Comparison of ENCODE assay signal across 21 mouse cellular contexts in the genomic region with DNA sequence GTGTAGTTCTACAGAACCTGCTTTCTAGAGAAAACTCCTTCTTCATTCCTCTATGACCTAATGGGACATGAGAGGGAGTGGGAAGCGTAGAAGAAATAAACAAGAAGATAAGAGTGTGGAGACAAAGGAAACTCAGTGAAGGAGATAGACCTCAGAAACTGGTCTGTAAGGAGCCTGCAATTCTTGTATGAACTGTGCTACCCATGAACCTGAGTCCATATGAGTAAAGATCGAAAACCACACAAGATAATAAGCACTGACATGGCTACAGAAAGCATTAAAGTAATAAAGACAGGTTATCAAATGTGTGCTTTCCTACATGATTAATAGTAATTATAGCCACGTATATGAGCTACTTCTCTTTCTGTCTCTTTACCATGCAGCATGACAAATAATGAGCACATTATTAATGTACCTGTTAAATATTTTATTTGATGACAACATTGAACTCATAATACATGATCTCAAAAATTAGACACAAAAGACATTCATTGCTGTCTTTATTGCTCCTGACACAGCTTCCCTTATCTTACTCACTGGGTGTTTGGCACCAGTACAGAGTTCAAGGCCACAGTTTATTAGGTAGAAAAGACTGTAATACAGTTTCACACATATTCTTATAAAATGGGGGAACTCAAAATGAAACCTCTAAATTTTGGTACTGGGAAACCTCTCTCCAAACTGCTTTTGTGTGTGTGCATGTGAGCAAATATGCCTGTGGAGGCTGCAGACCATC.
"Had no signal": no experiment of that assay in that cellular context is flagged by ENCODE, and none has a peak within 500 bp of the region (broad histone marks: within the 10 kb centered on the region; RNA-seq: fewer than 3 reads in every experiment).

No protein-coding gene starts in this region.

- H3K9me3 ChIP-seq: limb, embryonic 12.5 days; limb, embryonic 15.5 days; liver, embryonic 12.5 days; liver, embryonic 15.5 days; lung, embryonic 15.5 days; neural tube, embryonic 12.5 days; neural tube, embryonic 15.5 days had no signal

- H3K4me2 ChIP-seq: limb, embryonic 12.5 days; limb, embryonic 15.5 days; liver, embryonic 12.5 days; liver, embryonic 15.5 days; lung, embryonic 15.5 days; midbrain, embryonic 11.5 days; neural tube, embryonic 12.5 days; neural tube, embryonic 15.5 days had no signal

- H3K27ac ChIP-seq: kidney, postnatal 0 days; limb, embryonic 12.5 days; limb, embryonic 15.5 days; liver, embryonic 12.5 days; liver, embryonic 15.5 days; lung, embryonic 15.5 days; neural tube, embryonic 12.5 days; neural tube, embryonic 15.5 days had no signal

- H3K4me1 ChIP-seq: limb, embryonic 12.5 days; limb, embryonic 15.5 days; liver, embryonic 15.5 days; lung, embryonic 15.5 days; neural tube, embryonic 12.5 days; neural tube, embryonic 15.5 days had no signal

- DNase-seq: kidney, adult 2 months; kidney, postnatal 25 days; left cerebral cortex, postnatal 4 days; lung, adult 18-20 months; lung, postnatal 10 days; lung, postnatal 36 days; midbrain, embryonic 14.5 days; right cerebral cortex, adult 18-20 months; right cerebral cortex, postnatal 14 days; right cerebral cortex, postnatal 4 days; thymus, adult 18-20 months; thymus, postnatal 36 days had no signal

- ATAC-seq: liver, embryonic 12.5 days had no signal

- H3K27me3 ChIP-seq: limb, embryonic 12.5 days; limb, embryonic 15.5 days; liver, embryonic 12.5 days; liver, embryonic 15.5 days; lung, embryonic 15.5 days; neural tube, embryonic 12.5 days; neural tube, embryonic 15.5 days had no signal

- H3K9ac ChIP-seq: limb, embryonic 12.5 days; limb, embryonic 15.5 days; liver, embryonic 12.5 days; liver, embryonic 15.5 days; lung, embryonic 15.5 days; neural tube, embryonic 12.5 days; neural tube, embryonic 15.5 days had no signal

- H3K4me3 ChIP-seq: limb, embryonic 12.5 days; limb, embryonic 15.5 days; liver, embryonic 12.5 days; liver, embryonic 15.5 days; lung, embryonic 15.5 days; neural tube, embryonic 12.5 days; neural tube, embryonic 15.5 days had no signal

- H3K36me3 ChIP-seq: limb, embryonic 12.5 days; limb, embryonic 15.5 days; liver, embryonic 12.5 days; liver, embryonic 15.5 days; lung, embryonic 15.5 days; neural tube, embryonic 12.5 days; neural tube, embryonic 15.5 days had no signal
